ENCODE assay signal across 8 mouse cellular contexts in genomic region chr7:90476313-90477245, GRCm38 (mm10). TPM values are rescaled to one million over a fixed set of nuclear protein-coding genes. Genes with fewer than 3 reads are reported as not detected.
A peak's percentile ranks its signal among the peaks of the same experiment; 100 is the strongest.
DNase-seq lines count a peak whose midpoint lies in the region; ATAC-seq and TF ChIP-seq lines count a peak whose summit lies in the region.

TSS of gene Dlg2 (plus strand) at chr7:90476672.

- POLR2A ChIA-PET in Patski (lab: Charles Lee) = no interaction called here

- DNase-seq in kidney, adult 2 months = peak; percentile 34
- no peak for DNase-seq in kidney, adult 11 months
- no peak for DNase-seq in Patski (ENCODE audit: low read depth, low spot score)
- DNase-seq in induced T-regulatory cell, adult 2 months (ENCODE audit: low read depth) = peak; percentile 52
- DNase-seq in liver, embryonic 14.5 days (ENCODE audit: low read depth in 3 of 3, low spot score in 3 of 3) = no peak
- DNase-seq in retina, embryonic 14.5 days (ENCODE audit: low spot score) = peak; percentile 18
- no peak for DNase-seq in gastrocnemius, adult 18-20 months (ENCODE audit: low spot score)

- in situ Hi-C loops in Patski (cut with MboI; ENCODE audit: low pct_unique_long_range_greater_than_20kb) = no loop called here

- H3K4me2 ChIP-seq in liver, embryonic 14.5 days (ENCODE audit: low read depth) = peak within 1 kb of the TSS; percentile 98

- peak; percentile 40 for ATAC-seq in Patski
- no peak for ATAC-seq in liver, embryonic 14.5 days (ENCODE audit: insufficient read depth)

- no peak for TF ChIP-seq POLR2A in kidney, adult 2 months (IDR thresholded peaks at IDR 0.05; ENCODE audit: low read depth, low read length)
- no peak for TF ChIP-seq POLR2A in embryonic fibroblast, embryonic 13.5 days (IDR thresholded peaks at IDR 0.05; ENCODE audit: low read depth, low read length)

- no peak for TF ChIP-seq CTCF in kidney, adult 2 months (conservative IDR thresholded peaks at IDR 0.05; ENCODE audit: insufficient read depth, insufficient read length, low read depth, low read length)
- no peak for TF ChIP-seq CTCF in Patski (IDR thresholded peaks at IDR 0.05)
- TF ChIP-seq CTCF in embryonic fibroblast, embryonic 13.5 days (IDR thresholded peaks at IDR 0.05; ENCODE audit: borderline replicate concordance, insufficient read depth, low read length) = no peak
- TF ChIP-seq CTCF in liver, embryonic 14.5 days (IDR thresholded peaks at IDR 0.05; ENCODE audit: low read depth) = no peak

- under 1% methylated on average over 32 of the region's 32 CpGs for WGBS in kidney, adult 2 months
- WGBS in liver, embryonic 14.5 days (ENCODE audit: insufficient replicate concordance) = under 1% methylated on average over 32 of the region's 32 CpGs

- CTCF ChIA-PET in Patski (lab: Charles Lee) = no interaction called here

- no peaks in the 10 kb centered on the region for H3K27me3 ChIP-seq in kidney, adult 2 months (replicated peaks; ENCODE audit: control insufficient read depth, insufficient read depth, low read length)
- H3K27me3 ChIP-seq in Patski = peaks cover 7% of the 10 kb centered on the region
- H3K27me3 ChIP-seq in liver, embryonic 14.5 days (ENCODE audit: control insufficient read depth, insufficient read depth, low read length) = peaks cover 2% of the 10 kb centered on the region; the same call in 1 of the 2 replicates

- no peaks in the 10 kb centered on the region; the same call in 1 of the 2 replicates for H3K4me1 ChIP-seq in kidney, adult 2 months (ENCODE audit: control insufficient read depth, insufficient read depth, low read length)
- H3K4me1 ChIP-seq in embryonic fibroblast, embryonic 13.5 days (ENCODE audit: control insufficient read depth, insufficient read depth, low read length) = peaks cover 5% of the 10 kb centered on the region; the same call in 1 of the 2 replicates
- peaks cover 8 to 11% of the 10 kb centered on the region in 2 experiments for H3K4me1 ChIP-seq in liver, embryonic 14.5 days (replicated peaks; ENCODE audit: control insufficient read depth in 2 of 2, insufficient read depth in 2 of 2, low read length in 1 of 2)

- no peak for TF ChIP-seq EP300 in liver, embryonic 14.5 days (IDR thresholded peaks at IDR 0.05; ENCODE audit: low read depth)

- H3K4me3 ChIP-seq in kidney, adult 2 months (ENCODE audit: insufficient read depth, low read depth, low read length) = peak within 1 kb of the TSS; percentile 73
- peak within 1 kb of the TSS; percentile 78 for H3K4me3 ChIP-seq in embryonic fibroblast, embryonic 13.5 days (ENCODE audit: insufficient read depth, low read length)
- peak within 1 kb of the TSS; percentile 70 to 93 for H3K4me3 ChIP-seq in liver, embryonic 14.5 days (ENCODE audit: insufficient read depth in 1 of 2, low read depth in 2 of 2, low read length in 2 of 2)

- H3K36me3 ChIP-seq in kidney, adult 2 months (ENCODE audit: control insufficient read depth, insufficient read depth, low read length) = no peaks in the 10 kb centered on the region
- no peaks in the 10 kb centered on the region for H3K36me3 ChIP-seq in liver, embryonic 14.5 days (replicated peaks; ENCODE audit: control insufficient read depth, insufficient read depth, low read depth)

- peak within 1 kb of the TSS; percentile 74 for H3K9ac ChIP-seq in liver, embryonic 14.5 days (replicated peaks)

- peak within 1 kb of the TSS; percentile 81 for H3K27ac ChIP-seq in kidney, adult 2 months (ENCODE audit: insufficient read depth, low read depth, low read length)
- no peak within 1 kb of the TSS for H3K27ac ChIP-seq in embryonic fibroblast, embryonic 13.5 days (ENCODE audit: insufficient read depth, low read length)
- H3K27ac ChIP-seq in liver, embryonic 14.5 days = peak within 1 kb of the TSS; percentile 28

- no peaks in the 10 kb centered on the region for H3K9me3 ChIP-seq in liver, embryonic 14.5 days (ENCODE audit: control insufficient read depth, low read length)

RNA-seq across cellular contexts. Expression of gene Dlg2, which starts in this region (rescaled TPM):
- 1.6 and 2.1 TPM in 2 replicates for polyA plus RNA-seq in kidney, adult 2 months (2012; rRNA removed)
- polyA plus RNA-seq in Patski (2021) = 1.5 TPM
- polyA plus RNA-seq in embryonic fibroblast, embryonic 13.5 days (2011; ENCODE audit: insufficient read length, low read depth, missing spikeins) = 3.3 and 5.2 TPM in 2 replicates
- 0.44 and 0.45 TPM in 2 replicates for polyA plus RNA-seq in liver, embryonic 14.5 days (2012; rRNA removed)
- 0.33 and 0.51 TPM in 2 replicates for polyA plus RNA-seq in liver, embryonic 14.5 days (2014; fragmentation: Nextera tagmentation; extraction: Ambion mirVana)
- total RNA-seq in gastrocnemius, adult 18-20 months (2021) = 1 to 10 TPM in 1 of 2 experiments, under 1 TPM in 1; 0.50 to 1.5 TPM

Comparison
In these comparisons a context has a peak if more than half of its experiments do, and no peak if none do; other contexts are left out.
1. DNase-seq: peak in kidney, adult 2 months (single experiment), induced T-regulatory cell, adult 2 months (single experiment) and retina, embryonic 14.5 days (single experiment); none in kidney, adult 11 months (single experiment), Patski (single experiment), liver, embryonic 14.5 days (0 of 3) and gastrocnemius, adult 18-20 months (single experiment).
2. Peak in every context shown above with its lines, with median percentiles within 50 percentile points of each other: H3K4me3 ChIP-seq.